Mouse (Mus musculus) hindbrain, postnatal 0 days (tissue): Measurements from ENCODE around the gene Gfod1. TPM values are rescaled to one million over a fixed set of nuclear protein-coding genes. Genes with fewer than 3 reads are reported as not detected.

Source experiments
- ATAC-seq: fragments of 200-750 bp; cut with Nextera tagmentation; 2 replicates; pipeline ENCODE4 v1.8.0; 2017; ENCODE audit warnings: mild to moderate bottlenecking, moderate TSS enrichment, moderate library complexity
- DNase-seq: peaks from one replicate; pipeline ENCODE4 v3.0.0-alpha.2; 2015; ENCODE audit warnings: low spot score
- H3K27ac ChIP-seq: fragments of 300-500 bp; sonication (generic); 2 replicates; pipeline ENCODE4 v1.5.1; 2014; ENCODE audit warnings: mild to moderate bottlenecking
- H3K27me3 ChIP-seq: fragments of 300-500 bp; sonication (generic); 2 replicates; pipeline ENCODE4 v1.6.1; 2014; ENCODE audit warnings: low read length, mixed read lengths; ENCODE audit not compliant: insufficient read depth
- H3K36me3 ChIP-seq: fragments of 300-500 bp; sonication (generic); 2 replicates; pipeline ENCODE4 v1.6.1; 2014; ENCODE audit warnings: low read length, mixed read lengths; ENCODE audit not compliant: insufficient read depth
- H3K4me1 ChIP-seq: fragments of 300-500 bp; sonication (generic); 2 replicates; pipeline ENCODE4 v1.6.1; 2014; ENCODE audit warnings: antibody characterized with exemption, low read length, mixed read lengths; ENCODE audit not compliant: insufficient read depth
- H3K4me2 ChIP-seq: fragments of 300-500 bp; sonication (generic); 2 replicates; pipeline ENCODE4 v1.6.1; 2014; ENCODE audit warnings: low read depth, mild to moderate bottlenecking, low read length, moderate library complexity, mixed read lengths
- H3K4me3 ChIP-seq: fragments of 300-500 bp; sonication (generic); 2 replicates; pipeline ENCODE4 v1.5.1; 2014; ENCODE audit warnings: low read length
- H3K9ac ChIP-seq: fragments of 300-500 bp; sonication (generic); replicated peaks from 2 replicates; pipeline ENCODE4 v1.6.1; 2014; ENCODE audit warnings: mild to moderate bottlenecking, low read length, moderate library complexity, mixed read lengths
- H3K9me3 ChIP-seq: fragments of 300-500 bp; sonication (generic); 2 replicates; pipeline ENCODE4 v1.6.1; 2016; ENCODE audit warnings: low read length, mixed read lengths
- CTCF ChIP-seq: IDR thresholded peaks from 2 replicates; pipeline ENCODE4 v1.5.1; 2016; ENCODE audit warnings: antibody characterized with exemption, control low read depth, low read depth
- WGBS: fragments of 180-500 bp; shearing (Covaris S2); extraction: QIAGEN DNeasy Blood & Tissue Kit; methylation state at CpG from one replicate; pipeline ENCODE4 v1.1.7; 2014; 5-methylcytosine and 5-hydroxymethylcytosine counted together
- polyA plus RNA-seq: library from polyadenylated mRNA; unstranded; fragments of >200 nt; fragmentation: Nextera tagmentation; extraction: Ambion mirVana; gene quantifications from 2 replicates; pipeline ENCODE4 v1.2.1, GENCODE M21; 2015
- total RNA-seq: library from RNA; depleted of rRNA; stranded (reverse); fragments of >200 nt; gene quantifications from 2 replicates; pipeline ENCODE4 v1.2.3, GENCODE M21; 2014

Gene Gfod1
- total and polyA plus RNA-seq, 2 experiments from 2014 or later = 2.6 to 26.3 TPM

GRCm38 (mm10) chr13:43272303-43273135 is 31.5 kb downstream of the Gfod1 start:
- Histone ChIP-seq H3K9me3 (no peaks in the 10 kb centered on the region), H3K4me3 (no peak overlapping the region), H3K27ac (no peak overlapping the region), H3K4me2 (no peak overlapping the region), H3K27me3 (no peaks in the 10 kb centered on the region), H3K4me1 (no peaks in the 10 kb centered on the region; the same call in 1 of the 2 replicates), H3K36me3 (no peaks in the 10 kb centered on the region), H3K9ac (no peak overlapping the region)
- ATAC-seq = no peak
- 66% methylated on average over 13 of the region's 13 CpGs for WGBS
- no peak for TF ChIP-seq CTCF
- no peak for DNase-seq

GRCm38 (mm10) chr13:43271481-43271880 is 32.5 kb downstream of the Gfod1 start:
- 74% methylated on average over 9 of the region's 9 CpGs for WGBS
- no peak for TF ChIP-seq CTCF
- H3K4me2 ChIP-seq = no peak overlapping the region
- no peaks in the 10 kb centered on the region; the same call in 1 of the 2 replicates for H3K4me1 ChIP-seq
- H3K36me3 ChIP-seq = no peaks in the 10 kb centered on the region
- no peaks in the 10 kb centered on the region for H3K27me3 ChIP-seq
- no peak overlapping the region for H3K9ac ChIP-seq
- no peak for DNase-seq
- peak overlapping the region; percentile 22; the same call in 1 of the 2 replicates for H3K27ac ChIP-seq
- H3K4me3 ChIP-seq = no peak overlapping the region
- no peak for ATAC-seq
- H3K9me3 ChIP-seq = no peaks in the 10 kb centered on the region

DNA sequence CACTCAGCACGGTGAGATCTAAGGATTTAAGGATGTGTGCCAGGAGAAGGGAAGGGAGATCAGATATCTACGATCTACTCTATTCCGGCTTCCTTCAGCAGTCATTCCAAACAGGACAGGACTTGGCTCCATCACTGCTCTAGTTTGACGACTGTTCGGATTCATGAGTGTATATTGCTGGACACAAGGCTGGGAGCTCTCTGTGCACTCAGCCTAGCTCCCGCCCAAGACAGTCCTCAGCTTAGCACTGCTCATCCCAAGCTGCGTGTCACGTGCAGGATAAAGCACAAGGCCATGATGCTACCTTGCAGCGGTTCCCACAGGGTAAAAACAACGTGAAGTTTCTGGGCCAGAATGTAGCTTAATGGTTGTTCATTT is 33.8 kb downstream of the Gfod1 start:
- WGBS = 58% methylated on average over 10 of the region's 10 CpGs
- DNase-seq (no peak), ATAC-seq (0 out of 2 replicates have a peak, but pooled peaks have one; percentile 9)
- no peaks in the 10 kb centered on the region for H3K27me3 ChIP-seq
- H3K4me2 ChIP-seq = no peak overlapping the region
- H3K4me1 ChIP-seq = peaks cover 2% of the 10 kb centered on the region; the same call in 1 of the 2 replicates
- H3K4me3 ChIP-seq = no peak overlapping the region
- no peak for TF ChIP-seq CTCF
- no peak overlapping the region for H3K27ac ChIP-seq
- H3K36me3 ChIP-seq = no peaks in the 10 kb centered on the region
- no peak overlapping the region for H3K9ac ChIP-seq
- no peaks in the 10 kb centered on the region for H3K9me3 ChIP-seq

DNA sequence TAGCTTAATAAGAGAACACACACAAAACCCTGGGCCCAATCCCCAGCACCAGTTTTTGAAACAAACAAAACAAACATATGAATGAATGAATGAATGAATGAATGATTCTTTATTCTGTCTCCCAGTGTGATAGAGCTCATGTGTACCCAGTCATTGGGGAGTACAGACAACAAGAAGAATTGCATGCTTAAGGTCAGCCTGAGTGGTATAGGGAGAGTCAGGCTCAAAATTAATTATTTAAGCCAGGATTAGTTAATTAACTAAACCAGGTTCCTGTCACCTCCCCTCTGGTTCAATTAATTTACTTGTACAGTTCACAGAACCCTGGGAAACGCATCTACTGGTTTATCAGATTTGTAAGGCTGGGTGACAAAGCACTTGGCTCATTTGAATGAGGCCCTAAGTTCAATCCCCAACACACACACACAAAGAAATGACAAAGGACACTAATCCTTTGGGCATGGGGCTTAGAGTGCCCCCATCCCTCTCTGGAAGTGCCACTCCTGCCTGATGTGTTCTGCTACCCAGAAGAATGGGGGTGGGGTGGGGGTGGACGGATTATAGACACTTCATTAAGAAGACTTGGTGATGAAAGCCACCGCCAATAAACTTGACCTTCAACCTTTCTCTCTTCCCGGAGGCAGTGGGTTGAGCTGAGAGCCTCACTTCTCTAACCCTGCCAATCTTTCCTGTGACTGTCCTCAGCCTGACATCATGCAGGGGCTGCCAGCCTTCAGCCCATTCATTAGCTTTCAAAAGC is 34.3 kb downstream of the Gfod1 start:
- Histone ChIP-seq H3K36me3 (no peaks in the 10 kb centered on the region), H3K9ac (no peak overlapping the region), H3K9me3 (no peaks in the 10 kb centered on the region), H3K4me2 (no peak overlapping the region), H3K4me3 (no peak overlapping the region), H3K4me1 (0 out of 2 replicates have a peak, but pooled peaks cover 6% of the 10 kb centered on the region), H3K27me3 (no peaks in the 10 kb centered on the region), H3K27ac (no peak overlapping the region)
- peak; percentile 11; the same call in 1 of the 2 replicates for ATAC-seq
- TF ChIP-seq CTCF = no peak
- DNase-seq = no peak
- 21% methylated on average over 4 of the region's 4 CpGs for WGBS

DNA sequence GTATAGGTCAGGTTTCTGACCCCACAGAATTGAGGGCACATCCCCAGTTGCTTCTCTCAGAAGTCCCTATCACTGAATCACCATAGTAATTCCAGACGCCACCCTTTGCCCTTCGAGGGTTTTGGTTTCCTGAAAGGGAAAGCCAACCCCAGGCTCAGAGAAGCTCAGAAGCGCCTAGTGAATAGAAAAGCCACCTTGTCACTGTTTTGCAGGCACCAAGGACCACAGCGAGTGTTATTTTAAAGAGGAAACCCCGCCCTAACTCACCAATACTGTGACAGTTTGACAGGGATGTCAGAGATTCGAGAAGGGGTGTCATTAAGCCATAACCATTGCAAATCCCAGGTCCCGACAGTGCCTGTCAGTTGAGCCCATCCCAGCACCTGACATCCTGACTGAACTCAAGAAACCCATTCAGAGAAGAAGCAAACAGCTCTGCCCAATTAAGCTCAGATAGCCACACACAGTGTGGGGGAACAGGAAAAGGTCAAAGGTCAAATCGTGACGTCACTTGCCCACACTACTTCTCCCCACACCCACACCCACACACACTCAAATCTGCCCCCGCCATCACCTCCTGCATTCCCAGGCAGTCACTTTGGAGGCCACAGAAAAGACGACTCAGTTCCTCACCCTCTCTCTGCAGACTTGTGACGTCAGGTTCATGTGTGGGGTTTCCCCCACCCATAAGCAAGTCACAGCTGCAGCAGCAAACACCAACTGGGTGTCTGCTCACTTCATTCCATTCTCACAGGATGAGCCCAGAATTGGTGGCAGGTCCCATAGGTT is 35.2 kb downstream of the Gfod1 start:
- no peak overlapping the region for H3K27ac ChIP-seq
- ATAC-seq (0 out of 2 replicates have a peak, but pooled peaks have one; percentile 13), DNase-seq (no peak)
- 59% methylated on average over 12 of the region's 12 CpGs for WGBS
- no peaks in the 10 kb centered on the region for H3K36me3 ChIP-seq
- no peak overlapping the region for H3K4me3 ChIP-seq
- no peak for TF ChIP-seq CTCF
- H3K27me3 ChIP-seq = no peaks in the 10 kb centered on the region
- H3K9me3 ChIP-seq = no peaks in the 10 kb centered on the region
- H3K4me1 ChIP-seq = 0 out of 2 replicates have a peak, but pooled peaks cover 6% of the 10 kb centered on the region
- no peak overlapping the region for H3K9ac ChIP-seq
- no peak overlapping the region for H3K4me2 ChIP-seq

- DNase-seq (no peak), ATAC-seq (no peak)
- Histone ChIP-seq H3K9me3 (no peaks in the 10 kb centered on the region), H3K27me3 (no peaks in the 10 kb centered on the region), H3K36me3 (no peaks in the 10 kb centered on the region), H3K4me2 (no peak overlapping the region), H3K4me1 (0 out of 2 replicates have a peak, but pooled peaks cover 6% of the 10 kb centered on the region), H3K4me3 (no peak overlapping the region), H3K27ac (no peak overlapping the region), H3K9ac (no peak overlapping the region)
- WGBS = 93% methylated on average over 2 of the region's 2 CpGs
- no peak for TF ChIP-seq CTCF
Observed at GRCm38 (mm10) chr13:43267902-43268301, 36.1 kb downstream of the Gfod1 start.
